Comparison of ENCODE assay signal across 8 mouse cellular contexts in the genomic region with DNA sequence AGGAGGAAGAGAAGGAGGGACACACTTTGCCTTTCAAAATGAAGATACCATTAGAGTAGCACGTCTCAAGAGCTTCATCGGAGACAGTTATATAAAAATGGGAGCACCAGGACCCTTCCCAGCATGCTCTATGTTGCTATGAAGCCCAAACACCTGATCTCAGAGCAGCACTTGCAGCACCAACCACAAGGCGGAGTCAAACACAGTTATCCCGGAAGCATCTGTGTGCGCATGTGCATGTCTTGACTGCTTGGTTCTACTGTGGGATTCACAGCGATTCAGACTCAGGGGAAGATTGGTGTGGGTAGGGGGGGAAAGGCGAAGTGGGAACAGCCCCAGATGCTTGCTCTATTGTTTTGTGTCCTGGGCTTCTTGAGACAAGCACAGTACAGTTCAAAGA. TPM values are rescaled to one million over a fixed set of nuclear protein-coding genes. Genes with fewer than 3 reads are reported as not detected.
DNase-seq lines count a peak whose midpoint lies in the region; ATAC-seq and TF ChIP-seq lines count a peak whose summit lies in the region.

No protein-coding gene starts in this region.

- no peaks in the 10 kb centered on the region for H3K4me1 ChIP-seq in heart, postnatal 0 days (ENCODE audit: control insufficient read depth, insufficient read depth)
- no peaks in the 10 kb centered on the region for H3K4me1 ChIP-seq in bone marrow, adult 2 months (ENCODE audit: control insufficient read depth, insufficient read depth, low read length)
- 0 out of 2 replicates have a peak, but pooled peaks cover 5% of the 10 kb centered on the region for H3K4me1 ChIP-seq in stomach, embryonic 16.5 days (ENCODE audit: control insufficient read depth, insufficient read depth, low read length)

- no peak overlapping the region for H3K4me2 ChIP-seq in heart, postnatal 0 days (ENCODE audit: low read depth, low read length)
- no peak overlapping the region for H3K4me2 ChIP-seq in stomach, embryonic 16.5 days (ENCODE audit: low read depth, low read length)

- H3K9me3 ChIP-seq in heart, postnatal 0 days (replicated peaks; ENCODE audit: control insufficient read depth, low read length): no peaks in the 10 kb centered on the region
- no peaks in the 10 kb centered on the region for H3K9me3 ChIP-seq in stomach, embryonic 16.5 days (replicated peaks; ENCODE audit: control insufficient read depth, low read length)

- peaks cover 40% of the 10 kb centered on the region for H3K36me3 ChIP-seq in heart, postnatal 0 days (replicated peaks; ENCODE audit: control insufficient read depth, insufficient read depth, low read length)
- H3K36me3 ChIP-seq in stomach, embryonic 16.5 days (ENCODE audit: control insufficient read depth, insufficient read depth, low read length): peaks cover 8% of the 10 kb centered on the region; the same call in 1 of the 2 replicates

- no peak overlapping the region for H3K27ac ChIP-seq in heart, postnatal 0 days (ENCODE audit: low read depth)
- no peak overlapping the region for H3K27ac ChIP-seq in bone marrow, adult 2 months (ENCODE audit: control insufficient read depth, insufficient read depth, low read depth, low read length, poor library complexity)
- no peak overlapping the region for H3K27ac ChIP-seq in stomach, embryonic 16.5 days (ENCODE audit: low read length)

- no peak overlapping the region for H3K4me3 ChIP-seq in heart, postnatal 0 days (ENCODE audit: low read depth, low read length)
- H3K4me3 ChIP-seq in bone marrow, adult 2 months (replicated peaks; ENCODE audit: control insufficient read depth, low read depth, low read length): no peak overlapping the region
- H3K4me3 ChIP-seq in stomach, embryonic 16.5 days (replicated peaks; ENCODE audit: low read length): no peak overlapping the region

- no peak overlapping the region for H3K9ac ChIP-seq in heart, postnatal 0 days (replicated peaks; ENCODE audit: low read depth, low read length)
- no peak overlapping the region for H3K9ac ChIP-seq in stomach, embryonic 16.5 days (ENCODE audit: low read length)

- TF ChIP-seq EP300 in heart, postnatal 0 days (IDR thresholded peaks at IDR 0.05; ENCODE audit: low read depth): no peak

- no peaks in the 10 kb centered on the region for H3K27me3 ChIP-seq in heart, postnatal 0 days (ENCODE audit: control insufficient read depth, insufficient read depth, low read length)
- H3K27me3 ChIP-seq in stomach, embryonic 16.5 days (ENCODE audit: control insufficient read depth, insufficient read depth, low read length): no peaks in the 10 kb centered on the region

- TF ChIP-seq CTCF in heart, postnatal 0 days (IDR thresholded peaks at IDR 0.05; ENCODE audit: low read depth): peak; percentile 62
- TF ChIP-seq CTCF in bone marrow, adult 2 months (IDR thresholded peaks at IDR 0.05; ENCODE audit: control insufficient read depth, insufficient read depth, low read length): peak; percentile 63

- no peak for ATAC-seq in heart, postnatal 0 days (ENCODE audit: insufficient read depth, low read depth)
- 0 out of 2 replicates have a peak, but pooled peaks have one; percentile 21 for ATAC-seq in stomach, embryonic 16.5 days (ENCODE audit: insufficient read depth, low FRiP score)

- no peak for TF ChIP-seq POLR2A in bone marrow, adult 2 months (IDR thresholded peaks at IDR 0.05; ENCODE audit: borderline replicate concordance, control insufficient read depth, low read depth, low read length)

- intact Hi-C loops in left cerebral cortex, postnatal 4 days (cut with DNase I): no loop called here
- intact Hi-C loops in heart, postnatal 36 days (cut with DNase I): no loop called here

- 69% methylated on average over 7 of the region's 7 CpGs for WGBS in heart, postnatal 0 days
- 66% methylated on average over 7 of the region's 7 CpGs for WGBS in bone marrow, adult 2 months
- 71% methylated on average over 7 of the region's 7 CpGs for WGBS in stomach, embryonic 16.5 days

- DNase-seq in heart, postnatal 0 days (ENCODE audit: low spot score): peak; percentile 36
- no peak for DNase-seq in heart, adult 8-10 months (ENCODE audit: low spot score)
- DNase-seq in B cell, adult 2 months: peak; percentile 48 to 57
- peak; percentile 41 for DNase-seq in kidney, postnatal 14 days
- no peak for DNase-seq in left cerebral cortex, postnatal 4 days
- no peak for DNase-seq in heart, postnatal 36 days

RNA-seq across cellular contexts. Expression of a gene that starts 21.2 kb away (rescaled TPM):
- 16.0 and 17.5 TPM in 2 replicates for total RNA-seq in heart, postnatal 0 days (2014; rRNA removed; ENCODE audit: low replicate concordance)
- polyA plus RNA-seq in heart, postnatal 0 days (2015; fragmentation: Nextera tagmentation; extraction: Ambion mirVana): 6.7 and 7.5 TPM in 2 replicates
- 1 to 10 TPM; 6.3 to 9.0 (median 7.0) TPM for total RNA-seq in heart, adult 8-10 months (2022)
- polyA plus RNA-seq in bone marrow, adult 2 months (2011; ENCODE audit: insufficient read depth, insufficient read length, low replicate concordance, missing spikeins): 11.1 and 17.6 TPM in 2 replicates
- polyA plus RNA-seq in stomach, embryonic 16.5 days (2015; fragmentation: Nextera tagmentation; extraction: Ambion mirVana): 14.2 and 15.1 TPM in 2 replicates
- total RNA-seq in left cerebral cortex, postnatal 4 days (2021): 1 to 10 TPM; 3.3 to 4.0 TPM
- 10 to 100 TPM in 1 of 2 experiments, 1 to 10 TPM in 1; 8.0 to 10.3 TPM for total RNA-seq in heart, postnatal 36 days (2021)

RNA-seq across cellular contexts. Expression of a gene that starts 51.0 kb away (rescaled TPM):
- total RNA-seq in heart, postnatal 0 days (2014; rRNA removed; ENCODE audit: low replicate concordance): 0.65 and 4.9 TPM in 2 replicates
- polyA plus RNA-seq in heart, postnatal 0 days (2015; fragmentation: Nextera tagmentation; extraction: Ambion mirVana): 48.4 and 49.4 TPM in 2 replicates
- total RNA-seq in heart, adult 8-10 months (2022): 10 to 100 TPM; 38.6 to 57.0 (median 48.2) TPM
- polyA plus RNA-seq in bone marrow, adult 2 months (2011; ENCODE audit: insufficient read depth, insufficient read length, low replicate concordance, missing spikeins): 12.2 and 13.7 TPM in 2 replicates
- 33.6 and 34.4 TPM in 2 replicates for polyA plus RNA-seq in stomach, embryonic 16.5 days (2015; fragmentation: Nextera tagmentation; extraction: Ambion mirVana)
- total RNA-seq in left cerebral cortex, postnatal 4 days (2021): 10 to 100 TPM in 1 of 2 experiments, 1 to 10 TPM in 1; 9.0 to 19.4 TPM
- total RNA-seq in heart, postnatal 36 days (2021): 10 to 100 TPM; 42.8 to 49.0 TPM

RNA-seq across cellular contexts. Expression of a gene that starts 51.3 kb away (rescaled TPM):
- total RNA-seq in heart, postnatal 0 days (2014; rRNA removed; ENCODE audit: low replicate concordance): 23.6 and 30.3 TPM in 2 replicates
- 15.1 and 15.5 TPM in 2 replicates for polyA plus RNA-seq in heart, postnatal 0 days (2015; fragmentation: Nextera tagmentation; extraction: Ambion mirVana)
- 10 to 100 TPM in 3 of 4 experiments, 1 to 10 TPM in 1; 9.4 to 11.5 (median 10.1) TPM for total RNA-seq in heart, adult 8-10 months (2022)
- polyA plus RNA-seq in bone marrow, adult 2 months (2011; ENCODE audit: insufficient read depth, insufficient read length, low replicate concordance, missing spikeins): 7.9 and 20.6 TPM in 2 replicates
- 30.6 and 32.5 TPM in 2 replicates for polyA plus RNA-seq in stomach, embryonic 16.5 days (2015; fragmentation: Nextera tagmentation; extraction: Ambion mirVana)
- 10 to 100 TPM; 22.3 to 24.3 TPM for total RNA-seq in left cerebral cortex, postnatal 4 days (2021)
- 10 to 100 TPM; 11.2 to 12.7 TPM for total RNA-seq in heart, postnatal 36 days (2021)

Comparison
In these comparisons a context has a peak if more than half of its experiments do, and no peak if none do; other contexts are left out.
1. DNase-seq: peak in heart, postnatal 0 days (single experiment), B cell, adult 2 months (2 of 2) and kidney, postnatal 14 days (single experiment); none in heart, adult 8-10 months (single experiment), left cerebral cortex, postnatal 4 days (single experiment) and heart, postnatal 36 days (0 of 2).